Mouse (Mus musculus) CD8-positive naive resting alpha-beta T cell, adult 2 months (primary cell): ENCODE results near the gene Ptprs.
A peak's percentile ranks its signal among the peaks of the same experiment; 100 is the strongest.

ENCODE experiments used
- DNase-seq, 2 experiments: peaks; one replicate each; pipeline ENCODE4 v3.0.0; 2022; ENCODE audit warnings: low read depth in 2 of 2, low spot score in 2 of 2

Ptprs gene

GRCm38 (mm10) chr17:56468870-56469269, 7.4 kb downstream of the Ptprs start:
- no peak for DNase-seq

DNA sequence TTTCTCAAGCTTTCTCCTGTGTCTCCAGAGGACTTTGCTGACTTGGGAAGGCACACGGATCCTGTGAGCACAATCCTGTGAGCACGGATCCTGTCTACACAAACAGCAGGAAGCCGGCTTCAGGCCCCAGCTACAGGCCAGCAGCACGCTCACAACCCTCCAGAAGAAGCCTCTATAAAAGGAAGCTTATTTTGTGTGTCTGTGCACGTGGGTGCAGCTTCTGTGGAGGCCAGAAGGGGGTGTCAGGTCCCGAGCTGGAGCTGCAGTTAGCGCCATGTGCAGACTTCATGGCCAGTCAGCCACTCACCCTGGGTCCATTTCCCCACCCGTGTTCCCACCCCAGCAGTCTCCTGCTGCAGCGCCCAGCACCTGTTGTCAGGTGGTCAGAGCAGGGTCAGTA, 7.9 kb downstream of the Ptprs start:
- DNase-seq: no peak

DNA sequence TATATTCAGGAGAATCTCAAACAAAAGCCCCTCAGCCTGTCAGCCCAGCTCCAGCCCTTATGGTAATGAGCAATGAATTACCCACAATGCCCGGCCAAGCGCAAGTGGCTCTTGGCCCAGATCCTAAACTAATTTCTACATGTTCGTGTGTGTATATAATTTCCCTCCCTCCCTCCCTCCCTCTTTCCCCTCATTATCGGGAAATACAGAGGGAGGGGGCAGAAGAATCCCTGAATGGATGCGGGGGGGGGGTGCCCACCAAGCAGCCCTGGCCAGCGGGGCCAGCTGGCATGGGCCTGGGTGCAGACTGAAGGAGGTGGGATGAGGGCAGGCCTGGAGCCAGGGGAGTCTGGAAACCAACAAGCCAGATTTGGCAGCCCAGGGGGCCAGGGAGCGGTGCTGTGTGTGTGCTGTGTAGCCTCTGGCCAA, 8.8 kb downstream of the Ptprs start:
- DNase-seq: no peak

DNA sequence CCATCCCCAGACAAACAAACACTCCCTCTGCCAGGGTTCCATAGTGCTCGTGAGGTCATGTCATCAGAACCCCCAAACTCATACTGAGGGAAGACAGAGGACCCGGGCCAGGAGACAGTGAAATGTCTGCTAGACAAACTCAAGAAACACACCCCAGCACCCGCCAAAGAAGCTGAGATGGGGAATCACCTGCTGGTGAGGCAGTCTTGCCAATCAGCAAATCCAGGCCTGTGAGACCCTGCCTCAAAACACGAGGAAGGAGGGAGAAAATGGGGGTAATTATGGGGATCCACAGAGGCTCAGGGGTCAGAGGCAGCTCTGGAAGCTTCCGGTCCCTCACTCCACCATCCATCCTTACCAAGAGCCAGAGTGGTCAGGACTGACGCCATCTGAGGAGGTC, 9.5 kb downstream of the Ptprs start:
- no peak for DNase-seq

DNA sequence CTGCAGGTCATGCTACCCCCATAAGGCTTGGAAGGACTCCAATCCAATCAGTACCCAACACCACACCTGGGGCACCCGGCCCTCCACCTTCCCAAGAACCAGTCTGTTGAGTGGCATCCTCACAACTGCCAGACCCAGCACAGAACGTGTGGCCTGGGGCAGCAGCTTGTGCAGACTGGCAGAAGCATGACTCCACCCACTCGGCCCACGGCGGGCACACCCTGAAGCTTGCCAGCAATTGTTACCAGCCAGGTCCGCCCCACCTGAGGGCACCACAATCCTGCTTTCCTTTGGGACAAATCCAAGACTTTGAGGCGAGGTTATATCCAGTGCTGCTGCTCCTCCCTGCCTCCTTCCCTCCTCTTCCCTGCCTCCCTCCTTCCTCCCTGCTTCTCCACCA, 11.5 kb downstream of the Ptprs start:
- no peak for DNase-seq

DNA sequence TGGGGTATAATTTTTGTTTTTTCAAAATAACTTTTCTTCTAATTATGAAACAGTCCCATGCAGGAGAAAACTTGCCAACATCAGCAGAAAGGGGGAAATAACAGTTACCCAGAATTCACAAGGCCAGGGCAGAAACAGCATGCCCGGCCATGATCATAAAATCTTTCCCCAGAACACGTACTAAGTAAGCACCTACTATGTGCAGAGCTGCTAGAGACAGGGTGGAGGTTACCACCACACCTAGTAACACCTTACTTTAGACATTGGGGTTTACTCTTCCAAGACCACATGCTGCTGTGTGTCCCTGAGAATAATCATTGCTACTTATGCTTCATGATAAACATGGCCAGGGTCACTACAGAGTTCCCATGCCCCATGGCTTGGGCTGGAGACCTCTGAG, 11.9 kb downstream of the Ptprs start:
- no peak for DNase-seq

- no peak for DNase-seq
These were observed 12.8 kb downstream of the Ptprs start for GRCm38 (mm10) chr17:56463500-56463899.

DNA sequence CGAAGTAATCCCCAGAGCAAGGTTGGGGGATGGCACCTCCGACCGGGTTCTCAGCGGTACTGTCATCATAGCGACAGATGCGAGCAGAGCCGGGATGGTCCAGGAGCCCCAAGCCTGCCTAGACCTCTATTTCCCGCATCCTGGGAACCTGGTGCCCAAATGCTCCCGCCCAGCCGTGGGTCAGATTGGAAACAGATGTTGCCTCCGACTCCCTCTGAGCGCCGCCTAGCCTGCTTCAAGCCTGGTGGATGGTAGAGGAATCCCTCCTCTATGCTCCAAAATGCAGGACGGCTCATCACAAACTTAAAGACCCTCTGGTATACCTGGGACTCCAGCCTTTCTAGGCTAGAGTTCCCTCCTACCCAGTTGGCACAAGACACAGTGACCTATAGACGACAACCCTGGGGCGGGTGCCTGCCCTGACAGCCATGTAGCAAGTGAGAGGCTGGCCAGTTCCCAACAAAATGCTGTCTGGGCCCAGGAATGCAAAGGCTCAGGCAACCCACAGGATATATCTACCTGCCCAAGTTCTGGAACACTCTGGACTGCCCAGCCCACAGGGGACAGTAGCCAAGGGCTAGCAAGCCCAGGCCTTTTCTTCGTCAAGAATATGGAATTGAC, 13.3 kb downstream of the Ptprs start:
- DNase-seq: no peak

GRCm38 (mm10) chr17:56461771-56462743, 14.2 kb downstream of the Ptprs start:
- peak; percentile 86 to 93 for DNase-seq

DNA sequence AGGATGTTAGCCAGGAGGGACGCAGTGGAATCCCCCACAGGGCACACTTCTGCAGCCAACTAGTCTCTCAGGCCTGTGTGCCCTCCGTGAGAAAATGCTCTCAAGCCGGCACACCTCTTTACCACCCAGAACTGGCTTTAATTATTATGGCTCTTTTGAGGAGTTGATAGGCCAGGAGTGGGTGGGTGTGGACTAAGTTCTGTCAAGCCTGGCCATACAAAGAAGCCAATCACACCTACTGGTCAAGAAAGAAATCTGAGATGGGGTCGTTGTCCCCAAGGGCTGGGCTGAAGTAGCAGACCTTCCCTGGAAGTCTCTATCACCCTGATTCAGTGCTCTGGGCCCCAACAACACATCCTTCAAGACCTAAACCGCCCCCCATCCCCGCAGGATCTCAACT, 15.4 kb downstream of the Ptprs start:
- no peak for DNase-seq

DNA sequence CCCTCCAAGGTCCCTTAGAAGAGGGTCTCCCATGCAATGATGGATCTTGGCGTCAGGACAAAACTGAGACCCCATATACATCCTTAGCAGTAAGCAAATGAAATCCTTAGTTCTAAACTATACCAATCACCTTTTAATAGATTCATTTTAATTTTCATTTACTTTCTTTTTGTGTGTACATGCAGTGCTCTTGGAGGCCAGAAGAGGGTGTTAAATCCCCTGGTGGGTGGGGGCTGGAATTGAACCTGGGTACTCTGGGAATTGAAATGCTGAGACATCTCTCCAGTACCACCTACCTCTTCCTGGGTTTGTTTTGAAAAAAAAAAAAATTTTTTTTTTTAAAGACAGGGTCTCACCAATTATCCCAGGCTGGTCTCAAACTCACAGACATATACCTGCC, 18.8 kb downstream of the Ptprs start:
- no peak for DNase-seq

DNA sequence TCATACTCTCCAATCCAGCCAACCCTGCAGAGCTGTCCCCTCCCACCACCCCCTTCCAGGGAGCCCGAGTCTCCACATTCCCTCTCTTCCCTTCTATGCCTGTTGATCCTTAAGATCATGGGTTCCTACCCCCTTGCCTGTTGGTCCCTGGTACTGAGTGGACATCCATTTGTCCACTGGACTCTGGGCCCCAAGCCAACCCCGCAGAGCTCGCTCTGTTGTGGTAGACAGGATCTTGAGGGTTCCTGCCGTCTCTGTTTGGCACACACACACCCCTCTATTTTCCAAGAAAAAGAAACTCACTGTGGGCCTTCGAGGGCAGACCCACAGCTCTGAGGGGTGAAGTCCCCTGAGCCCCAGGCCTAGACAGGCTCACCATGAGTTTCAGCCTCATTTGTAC, 19.9 kb downstream of the Ptprs start:
- no peak for DNase-seq

DNA sequence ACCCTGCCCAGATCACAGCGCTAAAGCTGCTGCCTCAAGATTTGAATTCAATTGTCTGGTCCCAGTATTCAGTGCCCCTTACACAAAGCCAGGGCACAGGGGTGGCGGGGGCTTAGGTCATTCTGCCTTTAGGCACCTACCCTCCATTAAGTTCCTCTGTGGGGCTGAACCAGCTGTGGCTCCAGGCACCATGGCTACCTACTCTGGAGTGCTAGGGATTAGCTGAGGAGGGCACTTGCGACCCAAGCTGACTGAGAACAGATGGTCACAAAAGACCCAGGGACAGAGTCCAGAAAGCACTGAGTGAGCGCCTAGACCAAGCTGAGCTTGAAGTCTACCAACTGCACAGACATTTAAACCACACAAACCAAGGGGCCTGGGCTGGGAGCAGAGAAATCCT, 22.6 kb downstream of the Ptprs start:
- DNase-seq: no peak

- no peak for DNase-seq
These were observed 23.0 kb downstream of the Ptprs start for GRCm38 (mm10) chr17:56453251-56453650.

DNA sequence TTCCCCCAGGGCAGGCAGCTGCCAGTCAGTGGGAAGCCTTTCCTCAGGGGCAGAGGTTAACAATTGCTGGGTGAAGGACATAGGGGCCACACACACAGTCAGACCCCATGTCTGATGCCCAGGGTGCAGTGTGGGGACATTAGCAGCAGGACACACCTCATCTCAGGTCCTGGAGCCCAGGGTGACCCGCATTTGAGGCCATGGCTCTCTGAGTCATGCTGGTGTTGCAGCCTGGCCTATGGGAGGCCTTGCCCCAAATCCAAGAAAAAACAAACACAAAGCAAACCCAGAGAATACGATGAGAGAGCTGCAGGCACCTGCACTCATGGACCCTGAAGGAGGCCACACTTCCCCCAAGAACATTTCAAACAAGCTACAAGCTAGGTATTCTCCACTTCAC, 28.6 kb downstream of the Ptprs start:
- no peak for DNase-seq

DNA sequence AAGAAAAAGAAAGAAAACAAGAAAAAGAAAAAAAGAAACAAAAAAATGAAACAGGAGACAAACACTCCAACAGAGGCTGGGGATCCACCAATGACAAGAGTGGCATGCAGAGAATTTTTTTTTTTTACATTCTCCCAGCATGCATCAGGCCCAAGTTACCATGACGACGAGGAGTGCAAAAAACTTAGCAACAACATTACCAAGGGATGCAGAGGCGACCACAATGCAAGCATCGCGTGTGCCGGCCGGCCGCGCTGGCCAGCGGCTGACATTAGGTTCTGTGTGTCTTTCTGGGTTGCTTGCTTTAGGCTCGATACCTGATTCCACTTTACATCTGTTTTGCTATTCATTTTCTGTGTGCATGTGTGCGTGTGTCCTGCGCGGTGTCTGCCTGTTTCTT, 30.9 kb downstream of the Ptprs start:
- peak in 1 of 2 experiments; percentile 35 for DNase-seq

DNA sequence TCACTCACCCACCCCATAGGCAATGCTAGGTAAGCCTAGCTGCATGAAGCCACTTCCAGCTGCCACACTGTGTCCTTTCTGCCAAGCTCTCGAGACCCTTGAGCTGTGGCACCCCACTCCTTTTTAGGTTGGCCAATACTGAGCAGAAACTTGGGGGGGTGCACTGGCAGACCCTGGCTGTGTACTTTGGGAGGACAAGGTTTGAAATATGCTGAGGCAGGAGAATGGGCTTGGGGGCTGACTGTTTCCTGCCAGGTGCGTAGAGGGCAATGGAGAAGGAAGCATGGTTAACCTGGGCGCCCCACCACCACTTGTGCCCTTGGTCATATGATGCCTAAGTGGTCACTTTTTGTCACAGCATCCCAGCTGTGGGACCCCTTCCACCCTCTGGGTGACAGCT, 31.5 kb downstream of the Ptprs start:
- no peak for DNase-seq

GRCm38 (mm10) chr17:56443341-56443795, 32.9 kb downstream of the Ptprs start:
- DNase-seq: peak; percentile 27 to 42

GRCm38 (mm10) chr17:56442316-56442715, 34.0 kb downstream of the Ptprs start:
- DNase-seq: no peak

DNA sequence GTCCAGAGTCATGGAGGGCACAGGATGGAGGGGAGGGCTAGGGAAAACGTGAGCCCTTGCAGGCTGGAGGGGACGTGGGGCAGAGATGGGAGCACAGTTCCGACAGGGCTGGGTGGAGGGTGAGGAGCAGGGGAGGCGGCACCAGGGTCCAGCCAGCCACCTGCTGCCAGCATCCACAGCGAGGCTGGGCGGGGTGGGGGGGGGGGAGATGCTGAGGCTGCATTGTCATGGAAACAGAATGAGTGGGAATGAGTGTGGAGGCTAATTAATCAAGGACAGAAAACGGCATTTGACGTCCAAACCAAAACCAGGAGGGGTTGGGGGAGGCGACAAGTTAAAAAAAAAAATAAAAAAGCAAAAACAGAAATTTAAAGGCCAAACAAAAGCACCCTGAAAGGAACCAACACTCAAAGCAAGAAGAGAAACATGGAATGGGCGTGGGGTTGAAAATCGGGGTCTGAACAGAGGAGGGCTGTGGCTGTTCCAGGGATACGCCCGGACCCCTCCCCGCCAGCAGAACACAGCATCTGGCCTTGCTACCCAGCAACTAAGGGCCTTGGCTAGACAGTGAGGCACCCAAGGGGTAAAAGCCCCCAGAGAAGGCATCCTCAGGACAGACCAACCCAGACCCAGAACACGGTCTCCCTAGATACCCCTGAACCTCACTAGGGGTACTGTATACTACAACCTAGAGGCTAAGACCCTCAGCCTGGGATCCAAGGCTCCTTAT, 36.4 kb downstream of the Ptprs start:
- DNase-seq: no peak

- no peak for DNase-seq
These were observed 44.7 kb downstream of the Ptprs start for GRCm38 (mm10) chr17:56431582-56431981.

- DNase-seq: no peak
These were observed 48.4 kb downstream of the Ptprs start for GRCm38 (mm10) chr17:56427857-56428256.
